Mouse (Mus musculus) heart, adult 11 months (tissue): ENCODE data around the gene Ect2.

ENCODE experiments used
- DNase-seq: peaks from one replicate; pipeline ENCODE4 v3.0.0; 2022

Ect2 gene

DNA sequence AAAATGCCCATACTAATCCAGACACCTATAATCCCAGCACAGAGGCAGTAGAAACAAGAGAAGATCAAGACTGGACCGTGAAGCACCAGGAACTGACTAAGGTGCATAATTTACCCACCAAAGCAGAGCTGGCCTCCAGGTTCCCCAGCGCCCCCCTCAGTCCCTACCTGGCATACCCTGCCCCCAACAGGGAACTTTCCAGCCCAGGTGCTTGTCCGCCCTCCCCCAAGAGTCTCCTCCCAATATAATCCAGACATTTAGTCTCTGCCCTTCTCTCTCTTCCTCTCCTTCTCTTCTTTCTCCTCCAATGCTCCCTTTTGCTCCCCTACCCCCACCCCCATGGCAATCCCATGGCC, 2.9 kb upstream of the Ect2 start:
- no peak for DNase-seq

DNA sequence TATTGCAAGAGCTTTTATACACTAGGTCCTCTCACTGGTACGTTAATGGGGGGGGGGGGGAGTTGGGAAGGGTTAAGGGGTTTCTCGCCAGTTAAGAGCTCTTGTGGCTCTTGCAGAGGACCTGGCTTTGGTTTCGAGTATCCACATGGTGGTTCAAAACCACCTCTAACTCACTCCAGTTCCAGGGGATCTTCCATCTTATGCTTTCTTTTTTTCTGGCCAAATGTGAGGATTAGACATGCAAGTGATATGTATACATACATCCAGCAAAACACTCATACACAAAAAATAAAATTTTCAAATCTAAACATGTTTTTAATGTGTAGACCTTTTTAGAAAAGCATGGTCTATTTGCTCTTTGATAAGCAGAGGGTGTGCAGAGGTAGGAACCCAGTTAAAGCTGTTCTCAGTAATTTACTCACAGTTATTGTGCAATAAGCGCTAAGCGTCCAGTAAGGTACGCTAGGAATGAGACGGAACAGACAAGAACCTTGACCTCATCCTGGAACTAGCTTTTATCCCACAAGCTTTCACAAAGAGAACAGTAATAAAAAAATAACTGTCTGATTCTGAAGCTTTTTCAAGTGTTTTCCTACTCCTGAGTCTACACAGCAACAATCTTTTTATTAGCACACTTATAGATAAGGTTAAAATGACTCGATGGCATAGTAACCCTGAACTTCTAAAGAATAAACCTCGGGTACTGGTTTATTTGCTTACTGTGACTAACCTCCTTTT, 2.3 kb upstream of the Ect2 start:
- DNase-seq: peak; percentile 74

DNA sequence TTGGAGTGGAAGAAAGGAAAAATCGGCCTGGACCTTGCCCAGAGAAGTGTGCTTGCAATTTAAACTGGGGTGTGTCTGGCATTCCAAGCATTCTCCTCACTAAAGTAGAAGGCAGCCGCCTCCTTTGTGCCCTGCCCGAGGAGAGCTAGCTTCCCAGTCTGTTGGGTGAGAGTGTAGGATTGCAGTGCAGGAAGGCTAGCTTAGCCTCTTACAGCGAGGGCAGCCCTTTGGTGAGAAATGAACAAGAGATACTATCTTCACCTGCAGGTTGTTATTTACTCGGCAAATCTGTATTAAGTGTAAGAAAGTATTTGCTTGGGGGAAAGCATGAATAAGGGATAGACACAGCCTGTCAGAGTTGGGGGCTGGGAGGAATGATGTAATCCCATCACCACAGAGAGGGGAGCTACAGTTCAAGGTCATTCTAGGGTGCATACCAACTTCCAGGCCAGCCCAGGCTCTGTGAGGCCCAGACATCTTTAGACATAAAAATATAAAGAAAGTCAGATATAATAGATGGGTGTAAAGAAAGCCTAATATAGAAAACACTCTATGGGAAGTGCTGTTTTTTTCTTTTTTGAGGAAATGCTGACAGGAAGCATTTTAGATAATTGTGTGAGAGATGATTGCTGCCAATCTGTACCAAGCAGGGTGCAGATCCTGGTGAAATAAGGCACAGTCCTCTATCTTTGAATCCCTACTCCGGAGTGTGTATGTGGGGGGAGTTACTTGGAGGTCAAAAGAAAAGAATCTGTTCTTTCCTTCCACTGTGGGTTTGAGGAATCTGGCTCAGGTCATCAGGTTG, 1.6 kb upstream of the Ect2 start:
- DNase-seq: peak; percentile 88

DNA sequence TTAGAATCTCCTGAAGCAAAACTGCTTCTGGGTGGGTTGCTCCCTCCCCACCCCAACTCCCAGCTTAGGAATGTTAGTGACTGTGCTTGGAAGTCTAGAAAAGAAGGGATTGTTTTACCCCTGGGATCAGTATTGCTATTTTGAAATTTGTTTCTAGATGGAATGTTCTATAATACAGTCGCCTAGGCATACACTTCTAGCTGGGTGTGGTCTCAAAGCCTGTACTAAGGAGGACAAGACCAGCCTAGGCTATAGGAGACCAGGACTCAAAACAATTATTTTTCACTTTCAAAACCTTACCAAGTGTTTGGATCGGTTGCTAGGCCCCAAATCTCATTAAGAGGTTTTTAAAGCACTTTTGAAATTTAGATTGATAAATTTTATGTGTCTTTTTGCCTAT, 602 bp upstream of the Ect2 start:
- no peak for DNase-seq

DNA sequence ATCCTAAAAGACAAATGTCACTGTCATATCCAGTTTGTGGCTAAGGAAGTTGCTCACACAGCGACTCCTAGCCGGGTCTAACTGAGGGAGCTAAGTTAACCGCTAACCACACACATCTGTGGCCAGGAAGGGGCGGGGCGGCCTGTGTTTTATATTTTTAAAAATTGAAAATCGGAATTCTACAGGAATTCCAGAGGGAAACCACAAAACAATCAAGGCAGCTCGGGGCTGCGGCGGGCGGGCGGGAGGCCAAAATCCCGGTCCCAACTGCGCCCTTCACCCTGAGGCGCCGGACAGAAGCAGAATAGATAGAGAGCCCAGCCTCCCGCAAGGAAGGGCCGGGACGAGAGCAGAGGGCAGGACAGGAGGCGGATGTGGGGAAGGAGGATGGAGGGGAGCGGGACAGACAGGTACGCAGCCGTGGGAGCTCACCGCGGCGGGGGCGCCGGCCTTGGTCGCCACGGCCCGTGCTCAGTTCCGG, 447 bp downstream of the Ect2 start:
- DNase-seq: no peak

DNA sequence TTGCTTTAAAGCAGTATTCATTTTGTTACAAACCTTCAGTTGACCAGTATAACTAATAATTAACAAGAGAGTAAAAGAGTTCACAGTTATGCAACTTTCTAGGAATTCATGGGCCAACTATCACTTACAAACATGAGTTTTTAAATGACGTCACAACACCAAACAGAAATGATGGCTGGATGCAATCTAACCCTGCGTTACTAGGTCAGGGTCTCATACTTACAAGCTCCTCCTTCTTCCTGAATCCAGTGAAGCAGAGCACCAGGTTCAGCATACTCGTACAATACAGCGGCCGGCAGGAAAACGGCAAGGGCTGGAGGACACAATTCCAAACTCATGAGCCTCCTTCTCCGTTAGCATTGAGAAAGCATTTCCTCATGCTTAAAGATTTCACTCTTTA, 7.9 kb downstream of the Ect2 start:
- DNase-seq: no peak

DNA sequence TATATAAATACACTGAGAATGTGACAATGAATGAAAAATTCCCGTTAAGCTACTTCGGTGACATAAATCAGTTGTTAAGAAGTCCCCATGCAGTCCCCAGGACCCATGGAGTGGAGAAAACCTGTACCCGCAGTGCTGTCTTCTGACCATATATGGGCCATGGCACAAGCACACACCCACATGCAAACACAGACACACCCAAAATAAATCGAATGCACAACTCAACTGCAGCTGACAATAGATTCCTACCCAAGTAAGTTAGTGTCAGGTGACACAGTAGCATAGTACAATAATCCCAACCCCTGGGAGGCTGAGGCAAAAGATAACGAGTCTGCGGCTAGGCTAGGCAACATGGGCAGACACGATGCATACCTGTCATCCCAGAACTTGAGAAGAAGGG, 10.1 kb downstream of the Ect2 start:
- no peak for DNase-seq

DNA sequence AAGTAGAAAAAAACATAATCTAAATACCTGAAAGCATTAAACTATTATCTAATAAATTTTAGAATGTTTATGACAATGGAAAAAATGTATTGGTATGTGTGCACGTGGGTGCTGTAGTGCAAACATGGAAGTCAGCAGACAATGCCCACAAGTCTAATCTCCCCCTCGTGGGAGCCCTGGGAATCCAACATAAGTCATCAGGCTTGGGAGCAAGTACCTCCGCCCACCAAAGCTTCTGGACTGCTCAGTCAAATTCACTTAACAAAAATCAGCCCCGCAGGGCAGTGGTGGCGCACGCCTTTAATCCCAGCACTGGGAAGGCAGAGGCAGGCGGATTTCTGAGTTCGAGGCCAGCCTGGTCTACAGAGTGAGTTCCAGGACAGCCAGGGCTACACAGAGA, 13.6 kb downstream of the Ect2 start:
- no peak for DNase-seq

DNA sequence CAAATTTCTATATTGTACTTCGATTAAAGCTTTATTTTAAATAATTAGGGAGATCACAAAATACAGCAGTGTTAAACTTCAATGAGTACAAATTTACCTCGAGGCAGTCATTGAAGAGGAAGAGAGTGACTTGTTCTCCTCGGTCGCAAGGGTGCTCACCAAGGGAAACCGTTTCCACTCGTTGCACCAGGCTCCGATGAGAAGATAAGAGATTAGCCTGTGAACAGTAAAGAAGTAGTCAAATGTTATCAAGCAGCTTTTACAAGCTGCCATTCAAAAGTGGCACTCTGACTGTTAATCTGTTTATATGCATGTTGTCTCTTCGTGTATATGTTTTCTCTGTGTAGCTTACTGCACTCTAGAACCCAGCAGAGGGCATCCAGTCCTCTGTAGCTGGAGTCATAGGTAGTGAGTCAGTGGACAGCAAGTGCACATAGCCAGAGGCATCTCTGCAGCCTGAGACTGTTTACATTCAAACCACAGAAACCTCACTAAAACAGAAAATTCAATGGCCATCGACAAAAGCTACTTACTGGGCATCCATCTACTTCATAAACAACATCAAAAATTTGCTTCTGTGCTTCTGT, 31.7 kb downstream of the Ect2 start:
- no peak for DNase-seq

DNA sequence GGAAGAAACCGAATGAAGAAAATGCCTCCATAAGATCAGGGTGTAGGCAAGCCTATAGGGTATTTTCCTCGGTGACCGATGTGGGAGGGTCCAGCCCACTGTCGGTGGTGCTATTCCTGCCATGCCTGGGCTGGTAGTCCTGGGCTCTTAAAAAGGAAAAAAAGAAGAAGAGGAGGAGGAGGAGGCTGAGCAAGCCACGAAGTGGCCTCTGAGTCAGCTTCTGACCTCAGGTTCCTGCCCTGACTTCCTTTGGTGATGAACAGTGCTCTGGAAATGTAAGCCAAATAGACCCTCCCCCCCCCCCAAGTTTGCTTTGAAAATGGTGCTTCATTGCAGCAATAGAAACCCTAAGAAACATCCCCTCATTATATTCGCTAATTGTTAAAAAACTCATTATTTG, 32.7 kb downstream of the Ect2 start:
- DNase-seq: no peak

DNA sequence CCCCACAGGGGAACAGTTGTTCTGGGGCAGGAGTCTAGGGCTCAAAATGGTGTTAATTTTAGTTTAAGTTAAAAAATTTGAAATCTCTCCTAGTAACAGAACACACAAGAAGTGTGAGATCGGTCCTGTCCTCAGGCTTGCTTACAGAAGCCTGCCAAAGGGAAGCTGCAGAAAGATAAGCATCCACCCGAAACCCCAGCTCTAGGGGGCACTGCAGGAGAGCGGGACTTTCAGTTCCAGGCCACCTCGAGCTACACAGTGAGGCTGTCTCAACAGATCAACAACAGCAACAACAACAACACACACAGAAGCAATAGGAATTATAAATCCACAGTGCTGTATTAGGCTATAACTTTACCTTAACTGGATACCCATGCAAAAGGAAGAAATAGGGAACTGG, 35.5 kb downstream of the Ect2 start:
- DNase-seq: no peak

DNA sequence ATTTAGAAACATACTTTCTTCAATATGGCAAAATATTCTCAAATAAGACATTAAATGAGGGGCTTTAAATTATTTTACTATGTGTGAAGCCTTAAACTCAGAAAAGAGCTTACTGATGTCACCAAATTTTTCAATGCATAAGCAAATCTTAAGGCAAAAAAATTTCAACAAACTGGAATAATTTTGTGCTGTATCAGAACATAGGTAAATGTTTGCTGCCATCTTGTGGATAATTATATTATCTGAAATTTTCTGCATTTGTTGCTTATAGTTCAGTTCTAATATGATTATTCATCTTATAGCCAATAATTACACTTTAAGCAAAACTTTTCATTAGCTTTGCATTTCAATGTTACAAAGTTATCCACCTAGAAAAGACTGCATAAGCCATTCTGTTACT, 42.8 kb downstream of the Ect2 start:
- no peak for DNase-seq

DNA sequence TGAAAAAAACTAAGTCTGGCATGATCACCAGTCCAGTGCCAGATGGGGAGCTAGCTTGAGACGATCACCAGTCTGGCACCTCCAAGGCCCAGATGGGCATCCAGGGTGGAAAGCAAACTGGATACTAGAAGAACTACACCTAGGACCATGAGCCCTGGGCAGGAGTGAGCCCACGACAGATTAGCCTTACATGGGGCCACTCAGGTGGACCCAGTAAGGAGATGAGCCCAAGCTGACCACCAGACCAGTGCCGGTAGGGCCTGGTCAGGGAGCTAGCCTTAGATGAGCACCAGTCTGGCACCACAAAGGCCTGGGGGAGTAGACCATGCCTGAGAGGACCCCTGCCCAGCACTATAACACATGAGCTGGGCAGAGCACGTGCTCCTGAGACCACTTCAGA, 44.6 kb downstream of the Ect2 start:
- DNase-seq: no peak

DNA sequence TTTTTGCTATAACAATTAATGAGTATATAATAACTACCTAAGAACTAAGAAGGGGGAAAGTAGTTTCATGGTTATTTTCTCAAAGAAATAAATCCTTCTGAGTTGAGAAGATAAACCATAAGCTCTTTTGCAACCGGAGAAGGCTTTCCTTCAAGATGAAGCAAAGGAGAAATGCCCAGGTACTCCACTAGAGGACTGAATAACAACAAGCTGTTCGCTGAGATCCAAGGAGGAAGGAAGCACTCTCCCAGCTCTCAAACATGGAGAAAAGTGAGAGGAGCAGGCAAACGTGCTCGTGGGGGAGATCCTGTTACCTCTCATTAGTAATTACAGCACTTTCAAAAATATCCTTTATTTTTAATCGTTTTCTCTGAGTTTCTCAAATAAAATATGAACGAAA, 46.5 kb downstream of the Ect2 start:
- no peak for DNase-seq

DNA sequence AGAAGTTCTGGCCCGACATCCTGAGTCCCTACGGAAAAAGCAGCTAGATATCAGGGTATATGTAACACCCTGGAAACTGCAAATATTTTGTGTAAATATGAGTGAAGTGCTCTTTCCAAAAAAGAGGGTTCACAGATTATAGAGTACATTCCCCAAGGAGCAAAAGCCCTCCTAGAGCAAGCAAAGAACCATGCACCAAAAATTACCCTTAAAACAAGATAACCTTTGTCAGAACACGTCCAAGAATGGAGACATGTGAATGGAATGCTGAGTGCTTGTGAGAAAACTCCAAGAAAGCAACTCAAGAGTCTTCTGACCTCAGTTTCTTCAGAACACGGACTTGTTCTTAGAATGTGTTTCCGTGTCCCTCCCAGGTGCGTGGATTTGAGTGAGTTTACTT, 50.7 kb downstream of the Ect2 start:
- no peak for DNase-seq

DNA sequence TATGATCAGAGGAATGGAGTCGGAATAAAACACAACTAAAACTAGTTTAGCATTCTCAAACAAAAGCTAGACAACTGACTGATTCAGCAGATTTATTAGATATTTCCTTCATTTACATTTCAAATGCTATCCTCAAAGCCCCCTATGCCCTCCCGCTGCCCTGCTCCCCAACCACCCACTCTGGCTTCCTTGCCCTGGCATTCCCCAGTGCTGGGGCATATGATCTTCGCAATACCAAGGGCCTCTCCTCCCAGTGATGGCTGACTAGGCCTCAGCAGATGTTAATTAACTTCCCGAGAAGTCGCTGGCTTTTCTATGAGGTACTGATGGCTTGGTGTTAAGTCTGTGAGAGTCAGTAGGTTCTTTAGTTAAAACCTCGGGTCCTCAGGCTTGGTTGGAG, 55.0 kb downstream of the Ect2 start:
- DNase-seq: peak; percentile 34

DNA sequence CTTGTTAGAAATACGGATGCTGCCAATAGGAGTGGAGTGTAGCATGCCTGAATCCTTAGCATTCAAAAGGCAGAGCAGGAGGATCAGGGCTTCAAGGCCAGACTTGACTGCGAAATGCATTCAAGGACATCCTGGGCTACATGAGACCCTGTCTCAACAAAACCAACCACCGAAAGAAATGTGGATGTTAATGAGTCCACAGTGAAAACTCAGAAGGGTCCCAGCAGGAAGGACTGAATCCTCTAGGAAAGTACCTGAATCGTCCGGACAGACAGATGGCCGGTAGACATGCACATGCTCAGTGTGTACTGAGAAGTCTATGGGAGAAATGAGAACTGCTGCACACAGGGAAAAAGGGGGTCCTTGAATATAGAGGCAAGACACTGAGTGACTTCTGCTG, 67.5 kb downstream of the Ect2 start:
- DNase-seq: no peak

DNA sequence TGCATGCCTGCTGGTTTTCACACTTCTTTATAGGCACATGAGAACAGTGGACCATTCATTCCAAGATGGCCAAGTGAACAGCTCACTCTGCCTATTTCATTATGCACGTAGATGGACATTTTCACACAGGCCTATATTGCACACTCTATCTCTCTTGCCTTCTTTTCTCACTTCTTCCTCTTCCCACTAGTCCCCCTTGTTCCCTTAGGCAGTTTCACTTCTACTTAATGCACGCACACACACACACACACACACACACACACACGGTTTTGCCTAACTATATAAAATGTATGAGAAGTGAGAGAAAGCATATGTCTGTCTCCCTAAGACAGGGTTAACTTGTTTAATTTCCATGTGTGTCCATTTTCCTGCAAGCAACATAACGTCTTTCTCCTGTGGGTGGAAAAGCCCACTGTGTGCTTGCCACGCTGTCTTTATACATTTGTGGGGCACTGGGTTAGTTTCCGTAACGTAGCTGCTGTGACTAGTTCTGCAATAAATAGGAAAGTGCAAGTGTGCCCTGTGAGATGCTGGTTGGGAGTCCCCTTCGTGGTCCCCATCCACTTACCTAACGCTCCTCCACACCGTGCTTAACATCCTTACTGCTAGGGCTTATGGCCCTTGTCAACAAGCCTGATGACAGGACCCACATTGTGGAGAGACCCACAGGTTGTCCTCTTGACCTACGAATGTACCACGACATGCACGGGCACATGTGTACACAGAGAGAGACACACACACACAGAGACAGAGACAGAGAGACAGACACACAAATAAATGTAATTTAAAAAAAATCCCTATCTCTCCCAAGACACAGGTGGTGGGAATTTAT, 72.2 kb downstream of the Ect2 start:
- peak; percentile 39 for DNase-seq

DNA sequence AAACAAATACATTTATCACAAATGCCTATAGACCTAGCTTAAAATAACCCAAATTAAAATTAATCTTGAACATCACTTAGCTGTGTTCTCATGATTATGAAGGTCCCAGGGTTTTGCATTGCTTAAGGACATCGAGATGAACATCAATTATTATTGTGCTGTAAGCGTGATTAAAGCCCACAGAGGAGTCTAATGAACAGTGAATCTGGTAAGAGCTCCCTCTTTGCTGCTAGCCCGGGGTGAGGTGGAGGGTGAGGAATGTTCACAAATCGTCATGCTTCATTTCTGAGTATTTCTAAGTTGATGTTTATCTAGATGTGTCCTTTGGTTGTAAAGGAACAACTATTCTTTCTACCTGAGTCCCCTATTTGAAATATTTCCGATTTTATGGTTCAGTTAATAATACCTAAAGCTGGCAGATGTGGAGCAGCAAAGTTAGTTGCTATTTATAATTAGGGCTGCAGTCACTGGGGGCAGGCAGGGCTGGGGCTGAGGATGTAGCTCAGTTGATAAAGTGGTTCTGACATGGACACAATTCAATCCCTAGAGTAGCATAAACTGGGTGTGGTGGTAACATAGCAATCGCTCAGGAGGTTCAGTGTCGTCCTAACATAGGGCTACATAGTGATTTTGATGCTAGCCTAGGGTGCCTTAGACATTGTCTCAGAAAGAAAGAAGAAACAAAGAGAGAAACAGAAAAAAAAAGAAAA, 73.5 kb downstream of the Ect2 start:
- peak; percentile 24 for DNase-seq

DNA sequence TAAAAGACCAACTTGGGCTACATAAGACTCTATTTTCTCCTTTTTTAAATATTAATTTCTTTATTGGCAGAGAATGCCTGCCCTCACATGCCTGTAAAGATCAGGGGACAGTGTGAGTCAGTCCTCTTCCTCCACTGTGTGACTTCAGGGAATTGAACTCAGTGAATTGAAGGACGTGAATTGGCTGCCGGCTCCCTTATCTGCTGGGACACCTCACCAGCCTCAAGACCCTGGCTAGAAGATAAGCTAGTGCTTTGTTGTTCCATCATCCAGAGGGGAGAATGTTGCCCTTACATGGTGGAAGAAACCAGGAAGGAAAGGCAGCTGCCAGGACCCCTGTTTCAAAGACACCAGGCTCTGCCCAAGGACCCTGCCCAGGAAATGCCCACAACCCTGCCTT, 79.8 kb downstream of the Ect2 start:
- DNase-seq: no peak

DNA sequence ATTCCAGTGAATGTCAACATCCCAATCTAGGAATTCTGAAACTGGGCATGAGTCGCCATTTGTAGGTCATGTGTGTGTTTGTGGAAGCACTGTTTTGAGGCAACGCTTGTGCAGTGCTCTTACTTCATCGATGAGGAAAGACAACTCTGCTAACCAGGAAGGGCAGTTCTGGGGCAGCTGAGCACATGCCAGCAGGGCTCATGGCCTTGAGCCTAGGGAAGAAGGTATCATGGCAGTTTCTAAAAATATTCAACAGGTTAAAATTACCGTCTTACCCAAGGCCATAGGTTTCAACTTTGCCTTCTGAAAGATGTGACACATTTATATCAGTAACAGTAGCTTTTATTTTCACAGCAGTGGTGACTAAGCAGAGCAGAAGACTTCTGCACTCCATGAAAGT, 82.0 kb downstream of the Ect2 start:
- no peak for DNase-seq

DNA sequence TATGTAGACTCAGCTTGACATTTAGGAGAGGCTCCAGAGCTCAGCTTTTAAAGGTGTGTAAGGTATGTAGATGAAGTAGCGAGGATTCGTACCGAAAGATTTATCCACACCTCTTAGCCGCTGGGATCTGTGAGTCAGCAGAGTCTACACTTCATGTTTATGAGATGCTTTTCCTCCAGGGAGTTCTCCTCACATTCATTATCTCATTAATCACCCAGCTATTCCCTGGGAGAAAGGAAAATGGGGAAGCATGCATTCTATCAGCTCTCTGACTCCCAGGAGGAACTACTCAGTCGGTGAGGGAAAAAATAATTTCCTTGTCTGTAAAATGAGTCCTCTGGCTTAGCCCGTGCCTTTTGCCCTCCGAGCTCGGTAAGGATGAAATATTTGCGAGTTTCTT, 83.3 kb downstream of the Ect2 start:
- no peak for DNase-seq

DNA sequence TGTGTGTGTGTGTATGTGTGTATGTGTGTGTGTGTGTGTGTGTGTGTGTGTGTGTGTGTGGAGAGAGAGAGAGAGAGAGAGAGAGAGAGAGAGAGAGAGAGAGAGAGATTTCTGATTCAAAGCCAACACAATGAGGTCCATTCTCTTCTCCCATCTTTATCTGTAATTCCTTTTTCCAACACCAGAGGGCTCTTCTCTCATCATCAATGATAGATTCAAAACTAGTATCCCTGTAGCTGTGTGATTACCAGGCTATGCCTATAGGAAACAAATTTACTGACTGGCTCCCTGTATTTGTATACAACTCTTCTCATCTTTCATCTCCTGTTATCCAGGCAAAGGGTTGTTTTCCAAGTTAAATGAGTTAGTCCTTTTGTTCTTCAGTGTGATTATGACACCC, 86.5 kb downstream of the Ect2 start:
- DNase-seq: no peak
